Mouse (Mus musculus): Measurements from ENCODE around the gene Siah3. TPM values are rescaled to one million over a fixed set of nuclear protein-coding genes. Genes with fewer than 3 reads are reported as not detected.

Siah3 gene
- polyA plus RNA-seq, 1 experiment from 2014 or later, result 0.28 TPM

DNA sequence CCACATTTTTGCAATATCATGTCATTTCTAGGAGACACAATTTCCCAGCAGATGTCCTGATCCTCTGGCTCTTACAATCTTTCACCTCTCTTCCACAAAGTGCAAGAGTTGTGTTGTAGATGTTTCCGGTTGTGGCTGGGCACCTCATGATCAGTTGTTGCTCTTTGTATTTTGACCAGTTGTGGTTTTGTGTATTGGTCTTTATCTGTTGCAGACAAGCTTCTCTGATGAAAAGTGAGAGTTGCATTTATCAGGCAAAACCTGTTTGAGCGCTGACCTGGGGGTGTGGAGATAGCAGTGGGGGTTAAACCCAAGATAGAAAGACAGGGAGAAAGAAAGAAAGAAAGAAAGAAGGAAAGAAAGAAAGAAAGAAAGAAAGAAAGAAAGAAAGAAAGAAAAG, 68.9 kb downstream of the Siah3 start:
- ATAC-seq (ENCODE audit: low FRiP score, low TSS enrichment), result no peak
- no peaks in the 10 kb centered on the region for H3K36me3 ChIP-seq (ENCODE audit: control insufficient read depth, insufficient read depth, low read length)
- H3K9ac ChIP-seq (ENCODE audit: low read depth, low read length), result no peak overlapping the region
- no peak overlapping the region for H3K4me3 ChIP-seq (ENCODE audit: low read length)
- WGBS, result 95% methylated on average over 2 of the region's 2 CpGs
- no peaks in the 10 kb centered on the region for H3K9me3 ChIP-seq (ENCODE audit: control insufficient read depth, low read length)
- no peak overlapping the region for H3K27ac ChIP-seq (ENCODE audit: low read depth, low read length)
- H3K4me2 ChIP-seq (replicated peaks; ENCODE audit: low read depth, low read length), result no peak overlapping the region
- 0 out of 2 replicates have a peak, but pooled peaks cover 7% of the 10 kb centered on the region for H3K4me1 ChIP-seq (ENCODE audit: control insufficient read depth, insufficient read depth, low read length)
- H3K27me3 ChIP-seq (ENCODE audit: control insufficient read depth, insufficient read depth, low read length), result no peaks in the 10 kb centered on the region

DNA sequence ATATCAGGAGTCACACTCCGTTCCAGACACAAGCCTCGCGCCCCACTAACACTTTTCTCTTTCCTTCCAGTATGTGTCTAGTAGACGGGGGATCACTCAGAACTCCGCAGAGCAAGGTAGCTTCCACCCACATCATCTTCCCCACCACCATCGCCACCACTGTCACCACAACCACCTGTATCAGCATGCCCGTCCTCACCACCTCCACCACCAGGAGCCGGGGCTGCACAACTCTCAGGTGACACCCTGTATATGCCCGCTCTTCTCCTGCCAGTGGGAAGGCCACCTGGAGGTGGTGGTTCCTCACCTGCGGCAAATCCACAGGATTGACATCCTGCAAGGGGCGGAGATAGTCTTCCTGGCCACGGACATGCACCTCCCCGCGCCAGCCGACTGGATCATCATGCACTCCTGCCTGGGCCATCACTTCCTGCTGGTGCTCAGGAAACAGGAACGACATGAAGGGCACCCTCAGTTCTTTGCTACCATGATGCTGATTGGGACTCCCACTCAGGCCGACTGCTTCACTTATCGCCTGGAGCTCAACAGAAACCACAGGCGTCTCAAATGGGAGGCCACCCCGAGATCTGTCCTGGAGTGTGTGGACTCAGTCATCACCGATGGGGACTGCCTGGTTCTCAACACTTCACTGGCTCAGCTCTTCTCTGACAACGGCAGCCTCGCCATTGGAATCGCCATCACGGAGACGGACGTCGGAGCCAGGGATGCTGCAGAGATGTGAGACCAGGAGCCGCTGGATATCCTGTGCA, 69.8 kb downstream of the Siah3 start:
- 89% methylated on average over 29 of the region's 29 CpGs for WGBS
- Histone ChIP-seq H3K27ac (ENCODE audit: low read depth, low read length) (no peak overlapping the region), H3K9ac (ENCODE audit: low read depth, low read length) (no peak overlapping the region), H3K4me3 (ENCODE audit: low read length) (no peak overlapping the region), H3K36me3 (ENCODE audit: control insufficient read depth, insufficient read depth, low read length) (no peaks in the 10 kb centered on the region), H3K4me1 (ENCODE audit: control insufficient read depth, insufficient read depth, low read length) (0 out of 2 replicates have a peak, but pooled peaks cover 7% of the 10 kb centered on the region), H3K27me3 (ENCODE audit: control insufficient read depth, insufficient read depth, low read length) (no peaks in the 10 kb centered on the region), H3K9me3 (ENCODE audit: control insufficient read depth, low read length) (no peaks in the 10 kb centered on the region), H3K4me2 (replicated peaks; ENCODE audit: low read depth, low read length) (no peak overlapping the region)
- ATAC-seq (ENCODE audit: low FRiP score, low TSS enrichment), result no peak

DNA sequence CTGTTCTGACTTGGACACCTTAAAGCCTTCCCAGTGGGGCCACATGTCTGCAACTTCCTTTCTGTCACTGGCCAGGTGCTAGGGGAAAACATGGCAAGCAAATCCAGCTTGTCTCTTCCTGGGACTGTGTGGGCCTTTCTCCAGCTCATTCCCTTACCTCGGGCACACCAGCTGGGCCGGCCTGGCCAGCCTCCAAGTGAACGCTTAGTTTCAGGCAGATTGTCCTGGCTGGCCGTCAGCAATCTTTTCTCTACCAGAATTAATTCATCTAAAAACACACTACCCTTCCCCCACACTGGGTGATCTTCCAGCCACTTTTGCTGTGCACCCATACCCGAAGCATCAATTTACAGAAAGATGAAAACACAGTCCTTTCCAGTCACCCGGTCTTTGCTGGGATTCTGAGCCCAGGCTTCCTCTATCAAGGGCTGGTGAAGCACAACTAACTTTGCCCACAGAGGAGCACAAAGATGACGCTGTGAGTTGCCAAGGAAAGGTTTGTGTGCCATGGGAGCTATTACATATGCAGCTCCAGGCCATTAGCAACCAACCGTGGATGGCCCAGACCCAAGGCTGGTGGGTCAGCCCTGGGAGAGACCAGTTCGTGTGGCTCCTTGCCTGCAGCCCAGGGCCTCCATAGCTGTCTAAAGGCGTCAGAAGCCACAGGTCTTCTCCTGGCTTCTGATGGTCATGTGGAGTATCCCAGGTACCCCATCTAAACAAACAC, 71.8 kb downstream of the Siah3 start:
- H3K27me3 ChIP-seq (ENCODE audit: control insufficient read depth, insufficient read depth, low read length), result no peaks in the 10 kb centered on the region
- H3K9me3 ChIP-seq (ENCODE audit: control insufficient read depth, low read length), result no peaks in the 10 kb centered on the region
- no peaks in the 10 kb centered on the region for H3K36me3 ChIP-seq (ENCODE audit: control insufficient read depth, insufficient read depth, low read length)
- 0 out of 2 replicates have a peak, but pooled peaks cover 7% of the 10 kb centered on the region for H3K4me1 ChIP-seq (ENCODE audit: control insufficient read depth, insufficient read depth, low read length)
- H3K27ac ChIP-seq (ENCODE audit: low read depth, low read length), result no peak overlapping the region
- no peak overlapping the region for H3K4me2 ChIP-seq (replicated peaks; ENCODE audit: low read depth, low read length)
- H3K9ac ChIP-seq (ENCODE audit: low read depth, low read length), result no peak overlapping the region
- 65% methylated on average over 10 of the region's 10 CpGs for WGBS
- ATAC-seq (ENCODE audit: low FRiP score, low TSS enrichment), result no peak
- no peak overlapping the region for H3K4me3 ChIP-seq (ENCODE audit: low read length)

DNA sequence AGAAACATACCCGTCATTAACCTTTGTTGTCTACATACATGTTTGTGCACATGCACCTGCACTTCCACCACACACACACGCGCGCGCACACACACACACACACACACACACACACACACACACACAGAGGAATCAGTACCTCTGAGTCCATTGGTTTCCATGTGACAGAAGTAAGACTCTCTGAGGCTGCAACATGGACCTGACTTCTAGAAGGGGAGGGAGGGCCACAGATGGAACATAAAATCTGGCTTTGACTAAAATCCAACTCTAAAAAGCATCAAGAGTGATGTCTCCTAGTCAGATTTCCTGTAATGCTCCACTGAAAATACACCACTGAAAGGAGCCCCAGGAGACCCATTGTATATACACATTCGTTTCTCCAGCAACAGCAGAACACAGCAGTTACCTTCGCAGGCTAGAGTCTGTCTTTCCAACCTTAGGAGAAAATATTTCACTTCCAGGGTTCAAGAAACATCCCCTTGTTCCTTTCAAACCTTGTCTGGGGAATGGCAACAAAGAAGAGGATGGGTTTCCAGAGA, 75.1 kb downstream of the Siah3 start:
- Histone ChIP-seq H3K27me3 (ENCODE audit: control insufficient read depth, insufficient read depth, low read length) (no peaks in the 10 kb centered on the region), H3K27ac (ENCODE audit: low read depth, low read length) (no peak overlapping the region), H3K9ac (ENCODE audit: low read depth, low read length) (no peak overlapping the region), H3K4me1 (ENCODE audit: control insufficient read depth, insufficient read depth, low read length) (0 out of 2 replicates have a peak, but pooled peaks cover 7% of the 10 kb centered on the region), H3K4me2 (replicated peaks; ENCODE audit: low read depth, low read length) (no peak overlapping the region), H3K4me3 (ENCODE audit: low read length) (no peak overlapping the region), H3K9me3 (ENCODE audit: control insufficient read depth, low read length) (no peaks in the 10 kb centered on the region), H3K36me3 (ENCODE audit: control insufficient read depth, insufficient read depth, low read length) (no peaks in the 10 kb centered on the region)
- ATAC-seq (ENCODE audit: low FRiP score, low TSS enrichment), result no peak
- WGBS, result 81% methylated on average over 7 of the region's 7 CpGs

DNA sequence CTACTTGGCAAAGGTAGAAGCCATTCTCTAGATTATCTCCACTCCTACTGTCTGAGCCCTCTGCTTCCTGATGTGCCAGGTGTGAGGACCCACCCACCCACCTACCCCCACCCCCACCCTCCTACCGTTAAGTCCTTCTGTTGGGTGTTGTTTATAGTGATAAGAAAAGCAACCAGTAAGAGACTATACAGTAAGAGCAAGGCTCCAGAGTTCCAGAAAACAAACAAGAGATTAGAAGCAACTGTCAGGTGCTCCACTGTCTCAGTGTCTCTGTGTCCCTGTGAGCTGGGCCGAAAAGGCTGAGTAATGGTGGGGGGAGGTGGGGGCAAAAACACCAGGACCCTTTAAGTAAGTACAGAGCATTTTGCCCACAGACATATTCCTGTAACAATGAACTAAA, 83.4 kb downstream of the Siah3 start:
- no peak for ATAC-seq (ENCODE audit: low FRiP score, low TSS enrichment)

DNA sequence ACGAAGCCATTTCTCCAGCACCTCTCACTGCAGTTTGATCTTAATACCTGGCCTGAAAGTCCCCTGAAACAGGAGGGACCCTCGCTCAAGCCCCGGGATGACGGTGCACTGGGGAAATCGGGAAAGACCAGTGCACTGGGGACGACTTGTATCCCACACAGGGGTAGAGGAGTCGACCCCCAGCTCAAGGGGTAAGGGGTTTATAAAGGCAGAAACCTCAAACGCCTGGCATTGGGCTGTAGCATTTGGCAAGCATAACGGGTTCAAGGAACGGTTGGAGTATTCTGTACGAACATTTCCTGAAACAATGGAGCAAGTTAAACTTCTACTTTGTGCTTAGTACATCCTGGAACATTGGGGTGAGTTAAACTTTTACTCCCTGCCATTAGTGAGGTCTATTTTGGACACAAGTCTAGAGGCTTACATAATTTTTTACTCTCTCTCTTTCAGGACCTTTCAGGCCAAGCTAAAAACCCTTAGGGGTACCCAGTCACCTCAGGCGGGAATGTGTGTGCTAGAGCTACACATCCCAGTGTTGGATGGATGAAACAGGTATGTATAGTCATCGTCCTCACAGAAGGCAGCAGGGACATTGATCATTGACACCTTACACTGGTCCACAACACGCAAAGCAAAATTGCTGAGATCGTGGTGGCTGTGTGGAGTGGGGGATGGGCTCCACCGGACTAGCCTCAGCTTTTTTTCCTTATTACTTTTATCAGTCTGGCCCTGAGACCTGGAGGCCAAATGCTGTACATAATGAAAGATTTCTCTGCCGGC, 84.6 kb downstream of the Siah3 start:
- Histone ChIP-seq H3K9ac (ENCODE audit: low read depth, low read length) (no peak overlapping the region), H3K4me3 (ENCODE audit: low read length) (no peak overlapping the region), H3K4me2 (replicated peaks; ENCODE audit: low read depth, low read length) (no peak overlapping the region; the same call in 1 of the 2 replicates), H3K27ac (ENCODE audit: low read depth, low read length) (peak overlapping the region; percentile 37; the same call in 1 of the 2 replicates), H3K36me3 (ENCODE audit: control insufficient read depth, insufficient read depth, low read length) (no peaks in the 10 kb centered on the region), H3K27me3 (ENCODE audit: control insufficient read depth, insufficient read depth, low read length) (no peaks in the 10 kb centered on the region), H3K4me1 (ENCODE audit: control insufficient read depth, insufficient read depth, low read length) (peaks cover 19% of the 10 kb centered on the region), H3K9me3 (ENCODE audit: control insufficient read depth, low read length) (no peaks in the 10 kb centered on the region)
- ATAC-seq (ENCODE audit: low FRiP score, low TSS enrichment), result peak; percentile 28
- WGBS, result 66% methylated on average over 17 of the region's 17 CpGs

More for the DNA sequence above, 83.4 kb downstream of the Siah3 start:
- Histone ChIP-seq H3K27ac (ENCODE audit: low read depth, low read length) (no peak overlapping the region), H3K36me3 (ENCODE audit: control insufficient read depth, insufficient read depth, low read length) (no peaks in the 10 kb centered on the region), H3K4me2 (replicated peaks; ENCODE audit: low read depth, low read length) (no peak overlapping the region), H3K27me3 (ENCODE audit: control insufficient read depth, insufficient read depth, low read length) (no peaks in the 10 kb centered on the region), H3K9ac (ENCODE audit: low read depth, low read length) (no peak overlapping the region), H3K4me3 (ENCODE audit: low read length) (no peak overlapping the region), H3K4me1 (ENCODE audit: control insufficient read depth, insufficient read depth, low read length) (peaks cover 19% of the 10 kb centered on the region), H3K9me3 (ENCODE audit: control insufficient read depth, low read length) (no peaks in the 10 kb centered on the region)
- WGBS, result 43% methylated on average over 2 of the region's 2 CpGs

GRCm38 (mm10) chr14:75540996-75541350, 85.2 kb downstream of the Siah3 start:
- peak overlapping the region; percentile 38; the same call in 1 of the 2 replicates for H3K27ac ChIP-seq (ENCODE audit: low read depth, low read length)
- H3K4me3 ChIP-seq (ENCODE audit: low read length), result no peak overlapping the region
- no peaks in the 10 kb centered on the region for H3K9me3 ChIP-seq (ENCODE audit: control insufficient read depth, low read length)
- no peaks in the 10 kb centered on the region for H3K36me3 ChIP-seq (ENCODE audit: control insufficient read depth, insufficient read depth, low read length)
- ATAC-seq (ENCODE audit: low FRiP score, low TSS enrichment), result no peak
- H3K4me2 ChIP-seq (replicated peaks; ENCODE audit: low read depth, low read length), result no peak overlapping the region; the same call in 1 of the 2 replicates
- H3K4me1 ChIP-seq (ENCODE audit: control insufficient read depth, insufficient read depth, low read length), result peaks cover 19% of the 10 kb centered on the region
- no peak overlapping the region for H3K9ac ChIP-seq (ENCODE audit: low read depth, low read length)
- WGBS, result 16% methylated on average over 5 of the region's 5 CpGs
- H3K27me3 ChIP-seq (ENCODE audit: control insufficient read depth, insufficient read depth, low read length), result no peaks in the 10 kb centered on the region

GRCm38 (mm10) chr14:75541731-75542130, 85.9 kb downstream of the Siah3 start:
- no peaks in the 10 kb centered on the region for H3K36me3 ChIP-seq (ENCODE audit: control insufficient read depth, insufficient read depth, low read length)
- no peaks in the 10 kb centered on the region for H3K27me3 ChIP-seq (ENCODE audit: control insufficient read depth, insufficient read depth, low read length)
- H3K4me1 ChIP-seq (ENCODE audit: control insufficient read depth, insufficient read depth, low read length), result peaks cover 14% of the 10 kb centered on the region
- no peak overlapping the region for H3K9ac ChIP-seq (ENCODE audit: low read depth, low read length)
- WGBS, result 7% methylated on average over 8 of the region's 8 CpGs
- H3K27ac ChIP-seq (ENCODE audit: low read depth, low read length), result peak overlapping the region; percentile 38; the same call in 1 of the 2 replicates
- no peak overlapping the region for H3K4me2 ChIP-seq (replicated peaks; ENCODE audit: low read depth, low read length)
- H3K4me3 ChIP-seq (ENCODE audit: low read length), result no peak overlapping the region
- H3K9me3 ChIP-seq (ENCODE audit: control insufficient read depth, low read length), result no peaks in the 10 kb centered on the region
- peak; percentile 81 for ATAC-seq (ENCODE audit: low FRiP score, low TSS enrichment)

Measured in kidney, embryonic 14.5 days (tissue).